28 mouse cellular contexts compared by ENCODE assay signal in the genomic region with DNA sequence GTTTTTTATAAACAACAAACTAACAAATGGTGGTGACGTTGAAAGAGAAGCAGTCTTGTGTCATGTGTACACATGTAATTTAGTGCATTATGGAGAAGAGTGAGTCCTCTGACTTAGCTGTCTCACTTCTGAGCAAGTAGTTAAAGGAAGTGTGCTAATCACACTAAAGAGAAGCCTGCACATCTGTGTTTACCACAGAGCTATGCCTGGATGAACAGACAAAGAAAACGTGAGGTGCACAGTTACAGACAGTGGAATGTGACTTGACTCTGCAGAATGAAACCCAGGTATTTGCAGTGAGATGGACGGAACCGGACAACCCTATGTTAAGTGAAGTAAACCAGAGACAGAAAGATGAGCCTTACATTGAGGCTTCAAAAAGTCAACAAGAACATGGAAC.
"Had no signal": no experiment of that assay in that cellular context is flagged by ENCODE, and none has a peak within 500 bp of the region (broad histone marks: within the 10 kb centered on the region; RNA-seq: fewer than 3 reads in every experiment).

No protein-coding gene starts in this region.

- H3K27ac ChIP-seq: embryonic facial prominence, embryonic 10.5 days; embryonic facial prominence, embryonic 12.5 days; embryonic facial prominence, embryonic 13.5 days; embryonic facial prominence, embryonic 15.5 days; forebrain, embryonic 10.5 days; forebrain, embryonic 12.5 days; forebrain, embryonic 13.5 days; forebrain, embryonic 15.5 days; gastrocnemius, adult 2 months; heart, adult 2 months; heart, embryonic 10.5 days had no signal

- H3K27me3 ChIP-seq: embryonic facial prominence, embryonic 12.5 days; embryonic facial prominence, embryonic 13.5 days; embryonic facial prominence, embryonic 15.5 days; forebrain, embryonic 12.5 days; forebrain, embryonic 13.5 days; forebrain, embryonic 15.5 days had no signal

- H3K9me3 ChIP-seq: embryonic facial prominence, embryonic 10.5 days; embryonic facial prominence, embryonic 12.5 days; embryonic facial prominence, embryonic 13.5 days; embryonic facial prominence, embryonic 15.5 days; forebrain, embryonic 10.5 days; forebrain, embryonic 12.5 days; forebrain, embryonic 13.5 days; forebrain, embryonic 15.5 days; heart, embryonic 10.5 days had no signal

- H3K4me2 ChIP-seq: embryonic facial prominence, embryonic 12.5 days; embryonic facial prominence, embryonic 13.5 days; embryonic facial prominence, embryonic 15.5 days; forebrain, embryonic 12.5 days; forebrain, embryonic 13.5 days; forebrain, embryonic 15.5 days had no signal

- ATAC-seq: forebrain, embryonic 13.5 days; forebrain, embryonic 14.5 days; forebrain, embryonic 15.5 days; forebrain, embryonic 16.5 days; forebrain, postnatal 0 days had no signal

- H3K9ac ChIP-seq: embryonic facial prominence, embryonic 12.5 days; embryonic facial prominence, embryonic 13.5 days; embryonic facial prominence, embryonic 15.5 days; forebrain, embryonic 12.5 days; forebrain, embryonic 13.5 days; forebrain, embryonic 15.5 days; forebrain, postnatal 0 days had no signal

- DNase-seq: cerebellum, adult 9-10 months; cerebellum, adult 9-11 months; cerebellum, postnatal 10 days; cerebellum, postnatal 14 days; cerebellum, postnatal 25 days; cerebellum, postnatal 36 days; embryo, embryonic 11 days; forebrain, postnatal 0 days; gastrocnemius, adult 2 months; gastrocnemius, postnatal 10 days; gastrocnemius, postnatal 14 days; gastrocnemius, postnatal 25 days; gastrocnemius, postnatal 36 days; heart, adult 11 months; heart, adult 18-20 months; heart, adult 2 months had no signal

- H3K4me1 ChIP-seq: embryonic facial prominence, embryonic 12.5 days; embryonic facial prominence, embryonic 15.5 days; forebrain, embryonic 10.5 days; forebrain, embryonic 12.5 days; forebrain, embryonic 13.5 days; forebrain, embryonic 15.5 days; heart, embryonic 10.5 days had no signal

- H3K4me3 ChIP-seq: embryonic facial prominence, embryonic 10.5 days; embryonic facial prominence, embryonic 12.5 days; embryonic facial prominence, embryonic 13.5 days; embryonic facial prominence, embryonic 15.5 days; erythroblast, embryonic 14.5 days; forebrain, embryonic 10.5 days; forebrain, embryonic 12.5 days; forebrain, embryonic 13.5 days; forebrain, embryonic 15.5 days; gastrocnemius, adult 2 months; heart, adult 2 months; heart, embryonic 10.5 days had no signal

- H3K36me3 ChIP-seq: embryonic facial prominence, embryonic 10.5 days; embryonic facial prominence, embryonic 12.5 days; embryonic facial prominence, embryonic 13.5 days; embryonic facial prominence, embryonic 15.5 days; forebrain, embryonic 10.5 days; forebrain, embryonic 12.5 days; heart, embryonic 10.5 days had no signal
